Mouse (Mus musculus) cerebellum, adult 2 months (tissue): ENCODE data around the gene Tas1r2.

Source experiments
- CTCF ChIP-seq: fragments of 200-500 bp; IDR thresholded peaks from 2 replicates; pipeline ENCODE4 v1.5.1; 2011; ENCODE audit warnings: low read depth, mild to moderate bottlenecking, control low read depth, low read length, moderate library complexity, borderline replicate concordance; ENCODE audit not compliant: insufficient read depth
- POLR2A ChIP-seq: fragments of 200-500 bp; IDR thresholded peaks from 2 replicates; pipeline ENCODE4 v1.6.1; 2011; ENCODE audit warnings: low read length, control low read depth, borderline replicate concordance; ENCODE audit not compliant: insufficient read depth

DNA sequence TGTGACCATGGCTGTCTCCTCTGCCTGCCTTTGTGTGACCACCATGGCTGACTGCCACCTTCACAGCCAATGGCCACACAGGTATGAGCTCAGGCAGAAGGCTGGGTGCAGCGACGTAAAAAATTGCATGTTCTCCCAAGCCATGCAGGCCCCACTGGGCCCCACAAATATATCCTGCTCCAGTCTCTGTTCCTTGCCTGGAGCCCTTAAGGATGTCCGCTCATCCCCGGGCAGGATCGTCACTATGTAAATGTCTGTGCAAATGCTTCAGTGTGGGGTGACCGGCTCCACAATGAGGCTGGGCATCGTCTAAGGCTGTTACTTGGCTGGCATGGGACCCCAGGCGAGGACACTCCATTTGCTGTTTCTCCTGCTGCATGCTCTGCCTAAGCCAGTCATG is at the start of gene Tas1r2:
- TF ChIP-seq POLR2A (no peak), CTCF (no peak)
